Mouse (Mus musculus): ENCODE measurements around the gene Zbtb34. TPM values are rescaled to one million over a fixed set of nuclear protein-coding genes. Genes with fewer than 3 reads are reported as not detected.
A peak's percentile ranks its signal among the peaks of the same experiment; 100 is the strongest.

The Zbtb34 gene
- polyA plus RNA-seq, 1 experiment from 2014 or later: 7.9 TPM

GRCm38 (mm10) chr2:33444862-33445261, 13.7 kb upstream of the Zbtb34 start:
- H3K36me3 ChIP-seq: peaks cover 15% of the 10 kb centered on the region
- H3K4me2 ChIP-seq (replicated peaks): no peak overlapping the region
- peaks cover 10% of the 10 kb centered on the region for H3K4me1 ChIP-seq
- no peak overlapping the region for H3K9ac ChIP-seq
- H3K27me3 ChIP-seq: no peaks in the 10 kb centered on the region
- H3K9me3 ChIP-seq (replicated peaks): no peaks in the 10 kb centered on the region
- no peak for ATAC-seq (ENCODE audit: insufficient number of reproducible peaks, low FRiP score, low TSS enrichment, low read depth)
- peak overlapping the region; percentile 25; the same call in 1 of the 2 replicates for H3K27ac ChIP-seq (replicated peaks)
- H3K4me3 ChIP-seq (replicated peaks): no peak overlapping the region

- no peaks in the 10 kb centered on the region for H3K27me3 ChIP-seq
- H3K9ac ChIP-seq: no peak overlapping the region
- no peak overlapping the region for H3K4me2 ChIP-seq (replicated peaks)
- H3K4me1 ChIP-seq: peaks cover 14% of the 10 kb centered on the region
- ATAC-seq (ENCODE audit: insufficient number of reproducible peaks, low FRiP score, low TSS enrichment, low read depth): no peak
- no peaks in the 10 kb centered on the region for H3K9me3 ChIP-seq (replicated peaks)
- WGBS: 21% methylated on average over 5 of the region's 5 CpGs
- H3K27ac ChIP-seq (replicated peaks): no peak overlapping the region
- peaks cover 10% of the 10 kb centered on the region for H3K36me3 ChIP-seq
- H3K4me3 ChIP-seq (replicated peaks): no peak overlapping the region
Measured at GRCm38 (mm10) chr2:33444358-33444757, 13.2 kb upstream of the Zbtb34 start.

GRCm38 (mm10) chr2:33442701-33443100, 11.6 kb upstream of the Zbtb34 start:
- H3K27me3 ChIP-seq: peaks cover 7% of the 10 kb centered on the region; the same call in 1 of the 2 replicates
- peaks cover 14% of the 10 kb centered on the region for H3K4me1 ChIP-seq
- no peak overlapping the region for H3K4me2 ChIP-seq (replicated peaks)
- H3K36me3 ChIP-seq: no peaks in the 10 kb centered on the region
- ATAC-seq (ENCODE audit: insufficient number of reproducible peaks, low FRiP score, low TSS enrichment, low read depth): no peak
- no peaks in the 10 kb centered on the region for H3K9me3 ChIP-seq (replicated peaks)
- H3K4me3 ChIP-seq (replicated peaks): no peak overlapping the region
- H3K9ac ChIP-seq: no peak overlapping the region
- 60% methylated on average over 4 of the region's 4 CpGs for WGBS
- no peak overlapping the region for H3K27ac ChIP-seq (replicated peaks)

- H3K27ac ChIP-seq (replicated peaks): no peak overlapping the region
- no peak for ATAC-seq (ENCODE audit: insufficient number of reproducible peaks, low FRiP score, low TSS enrichment, low read depth)
- peaks cover 24% of the 10 kb centered on the region for H3K4me1 ChIP-seq
- no peak overlapping the region for H3K9ac ChIP-seq
- no peak overlapping the region for H3K4me2 ChIP-seq (replicated peaks)
- peaks cover 7% of the 10 kb centered on the region; the same call in 1 of the 2 replicates for H3K27me3 ChIP-seq
- WGBS: 38% methylated on average over 4 of the region's 4 CpGs
- no peak overlapping the region for H3K4me3 ChIP-seq (replicated peaks)
- H3K36me3 ChIP-seq: no peaks in the 10 kb centered on the region
- no peaks in the 10 kb centered on the region for H3K9me3 ChIP-seq (replicated peaks)
Measured at GRCm38 (mm10) chr2:33440893-33441292, 9.8 kb upstream of the Zbtb34 start.

- H3K4me3 ChIP-seq (replicated peaks): no peak overlapping the region
- H3K4me2 ChIP-seq (replicated peaks): no peak overlapping the region
- ATAC-seq (ENCODE audit: insufficient number of reproducible peaks, low FRiP score, low TSS enrichment, low read depth): no peak
- H3K27ac ChIP-seq (replicated peaks): no peak overlapping the region
- peaks cover 29% of the 10 kb centered on the region for H3K4me1 ChIP-seq
- no peaks in the 10 kb centered on the region for H3K9me3 ChIP-seq (replicated peaks)
- H3K9ac ChIP-seq: no peak overlapping the region
- peaks cover 7% of the 10 kb centered on the region; the same call in 1 of the 2 replicates for H3K27me3 ChIP-seq
- 19% methylated on average over 9 of the region's 9 CpGs for WGBS
- H3K36me3 ChIP-seq: no peaks in the 10 kb centered on the region
Measured at GRCm38 (mm10) chr2:33439980-33440670, 9.0 kb upstream of the Zbtb34 start.

- H3K36me3 ChIP-seq: no peaks in the 10 kb centered on the region
- H3K27ac ChIP-seq (replicated peaks): no peak overlapping the region
- ATAC-seq (ENCODE audit: insufficient number of reproducible peaks, low FRiP score, low TSS enrichment, low read depth): no peak
- no peak overlapping the region for H3K4me3 ChIP-seq (replicated peaks)
- H3K9ac ChIP-seq: no peak overlapping the region
- peaks cover 7% of the 10 kb centered on the region; the same call in 1 of the 2 replicates for H3K27me3 ChIP-seq
- 18% methylated on average over 8 of the region's 8 CpGs for WGBS
- no peaks in the 10 kb centered on the region for H3K9me3 ChIP-seq (replicated peaks)
- H3K4me2 ChIP-seq (replicated peaks): no peak overlapping the region
- peaks cover 24% of the 10 kb centered on the region for H3K4me1 ChIP-seq
Measured at GRCm38 (mm10) chr2:33439471-33439881, 8.4 kb upstream of the Zbtb34 start.

GRCm38 (mm10) chr2:33438377-33438776, 7.3 kb upstream of the Zbtb34 start:
- no peaks in the 10 kb centered on the region for H3K36me3 ChIP-seq
- no peak overlapping the region for H3K27ac ChIP-seq (replicated peaks)
- H3K4me2 ChIP-seq (replicated peaks): no peak overlapping the region
- H3K27me3 ChIP-seq: peaks cover 7% of the 10 kb centered on the region; the same call in 1 of the 2 replicates
- no peak overlapping the region for H3K4me3 ChIP-seq (replicated peaks)
- no peak for ATAC-seq (ENCODE audit: insufficient number of reproducible peaks, low FRiP score, low TSS enrichment, low read depth)
- no peak overlapping the region for H3K9ac ChIP-seq
- 29% methylated on average over 2 of the region's 2 CpGs for WGBS
- H3K9me3 ChIP-seq (replicated peaks): no peaks in the 10 kb centered on the region
- H3K4me1 ChIP-seq: peaks cover 21% of the 10 kb centered on the region

GRCm38 (mm10) chr2:33437184-33437583, 6.1 kb upstream of the Zbtb34 start:
- Histone ChIP-seq H3K27me3 (peaks cover 7% of the 10 kb centered on the region; the same call in 1 of the 2 replicates), H3K4me3 (replicated peaks) (no peak overlapping the region), H3K9me3 (replicated peaks) (no peaks in the 10 kb centered on the region), H3K36me3 (no peaks in the 10 kb centered on the region), H3K4me2 (replicated peaks) (no peak overlapping the region), H3K4me1 (peaks cover 21% of the 10 kb centered on the region), H3K27ac (replicated peaks) (no peak overlapping the region), H3K9ac (no peak overlapping the region)
- ATAC-seq (ENCODE audit: insufficient number of reproducible peaks, low FRiP score, low TSS enrichment, low read depth): no peak
- WGBS: 28% methylated on average over 11 of the region's 11 CpGs

- no peak overlapping the region for H3K27ac ChIP-seq (replicated peaks)
- H3K36me3 ChIP-seq: no peaks in the 10 kb centered on the region
- H3K27me3 ChIP-seq: peaks cover 7% of the 10 kb centered on the region; the same call in 1 of the 2 replicates
- H3K9me3 ChIP-seq (replicated peaks): no peaks in the 10 kb centered on the region
- H3K4me3 ChIP-seq (replicated peaks): peak overlapping the region; percentile 11
- H3K9ac ChIP-seq: no peak overlapping the region
- H3K4me1 ChIP-seq: peaks cover 24% of the 10 kb centered on the region
- ATAC-seq (ENCODE audit: insufficient number of reproducible peaks, low FRiP score, low TSS enrichment, low read depth): no peak
- peak overlapping the region; percentile 35 for H3K4me2 ChIP-seq (replicated peaks)
- 4% methylated on average over 16 of the region's 16 CpGs for WGBS
Measured at GRCm38 (mm10) chr2:33436035-33436580, 5.0 kb upstream of the Zbtb34 start.

- Histone ChIP-seq H3K4me2 (replicated peaks) (no peak overlapping the region), H3K27ac (replicated peaks) (no peak overlapping the region), H3K4me1 (peaks cover 28% of the 10 kb centered on the region), H3K9me3 (replicated peaks) (no peaks in the 10 kb centered on the region), H3K36me3 (no peaks in the 10 kb centered on the region), H3K4me3 (replicated peaks) (no peak overlapping the region), H3K27me3 (peaks cover 7% of the 10 kb centered on the region; the same call in 1 of the 2 replicates), H3K9ac (no peak overlapping the region)
- WGBS: 38% methylated on average over 8 of the region's 8 CpGs
- ATAC-seq (ENCODE audit: insufficient number of reproducible peaks, low FRiP score, low TSS enrichment, low read depth): no peak
Measured at GRCm38 (mm10) chr2:33435036-33435650, 4.0 kb upstream of the Zbtb34 start.

- 58% methylated on average over 5 of the region's 5 CpGs for WGBS
- Histone ChIP-seq H3K36me3 (no peaks in the 10 kb centered on the region), H3K27me3 (0 out of 2 replicates have a peak, but pooled peaks cover 1% of the 10 kb centered on the region), H3K4me3 (replicated peaks) (no peak overlapping the region), H3K9me3 (replicated peaks) (no peaks in the 10 kb centered on the region), H3K27ac (replicated peaks) (no peak overlapping the region), H3K4me2 (replicated peaks) (no peak overlapping the region), H3K4me1 (peaks cover 42% of the 10 kb centered on the region), H3K9ac (no peak overlapping the region)
- ATAC-seq (ENCODE audit: insufficient number of reproducible peaks, low FRiP score, low TSS enrichment, low read depth): no peak
Measured at GRCm38 (mm10) chr2:33432877-33433276, 1.8 kb upstream of the Zbtb34 start.
